ENCODE assay signal across 12 mouse cellular contexts in genomic region chr4:144988443-144989206, GRCm38 (mm10).
A peak's percentile ranks its signal among the peaks of the same experiment; 100 is the strongest.
DNase-seq lines count a peak whose midpoint lies in the region; ATAC-seq lines count a peak whose summit lies in the region.
"Had no signal": no experiment of that assay in that cellular context is flagged by ENCODE, and none has a peak within 500 bp of the region (broad histone marks: within the 10 kb centered on the region; RNA-seq: fewer than 3 reads in every experiment).

No protein-coding gene starts in this region.

- 62% methylated on average over 5 of the region's 5 CpGs for WGBS in forebrain, embryonic 10.5 days
- WGBS in forebrain, embryonic 12.5 days = 81% methylated on average over 5 of the region's 5 CpGs
- 68% methylated on average over 5 of the region's 5 CpGs for WGBS in hindbrain, embryonic 16.5 days
- 29% methylated on average over 5 of the region's 5 CpGs for WGBS in limb, embryonic 12.5 days

- no peaks in the 10 kb centered on the region for H3K27me3 ChIP-seq in forebrain, embryonic 10.5 days (ENCODE audit: poor library complexity, severe bottlenecking)
- H3K27me3 ChIP-seq in forebrain, embryonic 12.5 days = no peaks in the 10 kb centered on the region
- no peaks in the 10 kb centered on the region for H3K27me3 ChIP-seq in hindbrain, embryonic 16.5 days (replicated peaks; ENCODE audit: control insufficient read depth, insufficient read depth, low read length)
- H3K27me3 ChIP-seq in limb, embryonic 12.5 days = no peaks in the 10 kb centered on the region
- H3K27me3 ChIP-seq: neural tube, embryonic 13.5 days had no signal

- H3K9me3 ChIP-seq in forebrain, embryonic 10.5 days = no peaks in the 10 kb centered on the region
- H3K9me3 ChIP-seq in forebrain, embryonic 12.5 days = no peaks in the 10 kb centered on the region
- no peaks in the 10 kb centered on the region for H3K9me3 ChIP-seq in hindbrain, embryonic 16.5 days (ENCODE audit: control insufficient read depth, low read length)
- H3K9me3 ChIP-seq in limb, embryonic 12.5 days = no peaks in the 10 kb centered on the region
- H3K9me3 ChIP-seq: neural tube, embryonic 13.5 days had no signal

- no peak overlapping the region for H3K4me3 ChIP-seq in forebrain, embryonic 10.5 days
- H3K4me3 ChIP-seq in forebrain, embryonic 12.5 days (replicated peaks) = no peak overlapping the region
- H3K4me3 ChIP-seq in hindbrain, embryonic 16.5 days (ENCODE audit: low read length) = no peak overlapping the region
- no peak overlapping the region for H3K4me3 ChIP-seq in limb, embryonic 12.5 days (replicated peaks)
- H3K4me3 ChIP-seq: neural tube, embryonic 13.5 days had no signal

- H3K4me1 ChIP-seq in forebrain, embryonic 10.5 days = peaks cover 47% of the 10 kb centered on the region
- H3K4me1 ChIP-seq in forebrain, embryonic 12.5 days = 0 out of 2 replicates have a peak, but pooled peaks cover 3% of the 10 kb centered on the region
- no peaks in the 10 kb centered on the region for H3K4me1 ChIP-seq in hindbrain, embryonic 16.5 days (ENCODE audit: control insufficient read depth, insufficient read depth, low read depth, low read length)
- H3K4me1 ChIP-seq in limb, embryonic 12.5 days (replicated peaks) = peaks cover 49% of the 10 kb centered on the region

- peak overlapping the region; percentile 62; the same call in 1 of the 2 replicates for H3K27ac ChIP-seq in forebrain, embryonic 10.5 days
- H3K27ac ChIP-seq in forebrain, embryonic 12.5 days = no peak overlapping the region
- H3K27ac ChIP-seq in hindbrain, embryonic 16.5 days (ENCODE audit: low read depth, low read length) = no peak overlapping the region
- 0 out of 2 replicates have a peak overlapping the region, but pooled peaks have one; percentile 29 for H3K27ac ChIP-seq in limb, embryonic 12.5 days
- H3K27ac ChIP-seq: neural tube, embryonic 13.5 days had no signal

- no peaks in the 10 kb centered on the region for H3K36me3 ChIP-seq in forebrain, embryonic 10.5 days (replicated peaks)
- no peaks in the 10 kb centered on the region for H3K36me3 ChIP-seq in forebrain, embryonic 12.5 days (replicated peaks)
- H3K36me3 ChIP-seq in hindbrain, embryonic 16.5 days (ENCODE audit: control insufficient read depth, insufficient read depth, low read length) = no peaks in the 10 kb centered on the region
- no peaks in the 10 kb centered on the region for H3K36me3 ChIP-seq in limb, embryonic 12.5 days
- H3K36me3 ChIP-seq: neural tube, embryonic 13.5 days had no signal

- no peak overlapping the region for H3K4me2 ChIP-seq in forebrain, embryonic 12.5 days
- no peak overlapping the region for H3K4me2 ChIP-seq in hindbrain, embryonic 16.5 days (ENCODE audit: low read length)
- H3K4me2 ChIP-seq in limb, embryonic 12.5 days = no peak overlapping the region
- H3K4me2 ChIP-seq: neural tube, embryonic 13.5 days had no signal

- no peak overlapping the region for H3K9ac ChIP-seq in forebrain, embryonic 12.5 days
- no peak overlapping the region for H3K9ac ChIP-seq in hindbrain, embryonic 16.5 days (ENCODE audit: low read depth, low read length)
- H3K9ac ChIP-seq in limb, embryonic 12.5 days (replicated peaks) = no peak overlapping the region
- H3K9ac ChIP-seq: neural tube, embryonic 13.5 days had no signal

- DNase-seq in forebrain, embryonic 10.5 days (ENCODE audit: extremely low spot score, low spot score) = no peak
- DNase-seq in Muller cell, postnatal 12 days (ENCODE audit: inconsistent ontology term) = peak; percentile 40
- DNase-seq in frontal cortex, postnatal 36 days (ENCODE audit: low spot score in 2 of 2) = no peak
- no peak for DNase-seq in adipocyte (ENCODE audit: low spot score)
- DNase-seq: gastrocnemius, postnatal 25 days; lung, adult 2 months had no signal

- no peak for ATAC-seq in forebrain, embryonic 12.5 days (ENCODE audit: low FRiP score)
- ATAC-seq in hindbrain, embryonic 16.5 days = peak; percentile 44; the same call in 1 of the 2 replicates
- no peak for ATAC-seq in limb, embryonic 12.5 days (ENCODE audit: insufficient number of reproducible peaks, insufficient read depth, low FRiP score, low TSS enrichment, low read depth)
- no peak for ATAC-seq in erythroid progenitor cell, adult 5-6 weeks (replicated peaks; ENCODE audit: low FRiP score, poor library complexity, severe bottlenecking)
- ATAC-seq: intestine, embryonic 16.5 days had no signal

Comparison
In these comparisons a context has a peak if more than half of its experiments do, and no peak if none do; other contexts are left out.
1. H3K27ac ChIP-seq: peak in forebrain, embryonic 10.5 days (single experiment) and limb, embryonic 12.5 days (single experiment); none in forebrain, embryonic 12.5 days (single experiment) and hindbrain, embryonic 16.5 days (single experiment).